ENCODE assay signal across 8 mouse cellular contexts in genomic region chr3:131490143-131490908, GRCm38 (mm10). TPM values are rescaled to one million over a fixed set of nuclear protein-coding genes. Genes with fewer than 3 reads are reported as not detected.
DNase-seq lines count a peak whose midpoint lies in the region; ATAC-seq and TF ChIP-seq lines count a peak whose summit lies in the region.

No protein-coding gene starts in this region.

- H3K4me3 ChIP-seq in embryonic facial prominence, embryonic 11.5 days (ENCODE audit: low read depth, low read length), result peak overlapping the region; percentile 71
- peak overlapping the region; percentile 65 for H3K4me3 ChIP-seq in liver, adult 2 months (ENCODE audit: insufficient read depth, low read depth, low read length)
- peak overlapping the region; percentile 61 for H3K4me3 ChIP-seq in midbrain, postnatal 0 days (ENCODE audit: low read depth, low read length)
- peak overlapping the region; percentile 76 for H3K4me3 ChIP-seq in stomach, postnatal 0 days (ENCODE audit: low read depth, low read length)

- peak overlapping the region; percentile 71 for H3K9ac ChIP-seq in embryonic facial prominence, embryonic 11.5 days (replicated peaks; ENCODE audit: low read length)
- H3K9ac ChIP-seq in liver, adult 2 months (ENCODE audit: low read depth, low read length), result peak overlapping the region; percentile 98
- peak overlapping the region; percentile 59 for H3K9ac ChIP-seq in midbrain, postnatal 0 days (replicated peaks; ENCODE audit: low read length, poor library complexity, severe bottlenecking)
- peak overlapping the region; percentile 72 for H3K9ac ChIP-seq in stomach, postnatal 0 days (ENCODE audit: low read length)

- H3K4me1 ChIP-seq in embryonic facial prominence, embryonic 11.5 days (ENCODE audit: control insufficient read depth, insufficient read depth, low read length), result peaks cover 2% of the 10 kb centered on the region; the same call in 1 of the 2 replicates
- peaks cover 20% of the 10 kb centered on the region for H3K4me1 ChIP-seq in liver, adult 2 months (ENCODE audit: control insufficient read depth, insufficient read depth, low read length)
- H3K4me1 ChIP-seq in midbrain, postnatal 0 days (ENCODE audit: insufficient read depth, low read length), result no peaks in the 10 kb centered on the region
- H3K4me1 ChIP-seq in stomach, postnatal 0 days (replicated peaks; ENCODE audit: control insufficient read depth, insufficient read depth), result no peaks in the 10 kb centered on the region

- H3K36me3 ChIP-seq in embryonic facial prominence, embryonic 11.5 days (replicated peaks; ENCODE audit: control insufficient read depth, insufficient read depth, low read depth, low read length), result no peaks in the 10 kb centered on the region
- H3K36me3 ChIP-seq in liver, adult 2 months (ENCODE audit: control insufficient read depth, insufficient read depth, low read length), result no peaks in the 10 kb centered on the region
- H3K36me3 ChIP-seq in midbrain, postnatal 0 days (ENCODE audit: insufficient read depth, low read length), result no peaks in the 10 kb centered on the region
- H3K36me3 ChIP-seq in stomach, postnatal 0 days (ENCODE audit: control insufficient read depth, insufficient read depth, low read length), result no peaks in the 10 kb centered on the region

- peak; percentile 21 for TF ChIP-seq EP300 in stomach, postnatal 0 days (optimal IDR thresholded peaks at IDR 0.05)

- H3K79me2 ChIP-seq in liver, adult 2 months (ENCODE audit: control insufficient read depth, insufficient read depth, low read length), result peaks cover 10% of the 10 kb centered on the region; the same call in 1 of the 2 replicates

- no peak overlapping the region for H3K27ac ChIP-seq in embryonic facial prominence, embryonic 11.5 days (replicated peaks; ENCODE audit: low read depth, low read length)
- H3K27ac ChIP-seq in liver, adult 2 months (replicated peaks; ENCODE audit: insufficient read depth, low read depth, low read length), result peak overlapping the region; percentile 92
- no peak overlapping the region for H3K27ac ChIP-seq in midbrain, postnatal 0 days (ENCODE audit: low read depth, low read length)
- H3K27ac ChIP-seq in stomach, postnatal 0 days (replicated peaks), result peak overlapping the region; percentile 91

- H3K4me2 ChIP-seq in embryonic facial prominence, embryonic 11.5 days (ENCODE audit: low read depth, low read length), result peak overlapping the region; percentile 99
- H3K4me2 ChIP-seq in midbrain, postnatal 0 days (ENCODE audit: low read depth, low read length, poor library complexity, severe bottlenecking), result peak overlapping the region; percentile 98
- peak overlapping the region; percentile 79 for H3K4me2 ChIP-seq in stomach, postnatal 0 days (replicated peaks; ENCODE audit: low read depth)

- WGBS in embryonic facial prominence, embryonic 11.5 days, result under 1% methylated on average over 70 of the region's 78 CpGs
- under 1% methylated on average over 68 of the region's 78 CpGs for WGBS in liver, adult 2 months
- WGBS in midbrain, postnatal 0 days, result under 1% methylated on average over 70 of the region's 78 CpGs
- 0% methylated on average over 63 of the region's 78 CpGs for WGBS in stomach, postnatal 0 days

- TF ChIP-seq POLR2A in liver, adult 2 months (IDR thresholded peaks at IDR 0.05; ENCODE audit: extremely low read depth, insufficient read depth, low read length), result peak; percentile 63; the same call in 1 of the 2 replicates

- peak; percentile 83 for ATAC-seq in embryonic facial prominence, embryonic 11.5 days (replicated peaks; ENCODE audit: insufficient number of reproducible peaks, low FRiP score, low TSS enrichment, low read depth)
- peak; percentile 89 for ATAC-seq in midbrain, postnatal 0 days (ENCODE audit: low FRiP score)
- ATAC-seq in stomach, postnatal 0 days (ENCODE audit: low FRiP score, low TSS enrichment), result peak; percentile 95

- peaks cover 14% of the 10 kb centered on the region for H3K27me3 ChIP-seq in embryonic facial prominence, embryonic 11.5 days (ENCODE audit: control insufficient read depth, insufficient read depth, low read length)
- no peaks in the 10 kb centered on the region for H3K27me3 ChIP-seq in liver, adult 2 months (ENCODE audit: control insufficient read depth, insufficient read depth, low read length)
- H3K27me3 ChIP-seq in midbrain, postnatal 0 days (ENCODE audit: insufficient read depth, low read length), result peaks cover 10% of the 10 kb centered on the region; the same call in 1 of the 2 replicates
- no peaks in the 10 kb centered on the region for H3K27me3 ChIP-seq in stomach, postnatal 0 days (ENCODE audit: control insufficient read depth, insufficient read depth, low read length)

- no peak for TF ChIP-seq CTCF in liver, adult 2 months (IDR thresholded peaks at IDR 0.05; ENCODE audit: low read depth, low read length)
- no peak for TF ChIP-seq CTCF in midbrain, postnatal 0 days (IDR thresholded peaks at IDR 0.05)
- TF ChIP-seq CTCF in stomach, postnatal 0 days (IDR thresholded peaks at IDR 0.05; ENCODE audit: low read depth), result no peak

- peak; percentile 26 for DNase-seq in layer of hippocampus, adult 11-12 months (ENCODE audit: low spot score)
- DNase-seq in layer of hippocampus, adult 9-10 months (ENCODE audit: low spot score), result no peak
- peak; percentile 69 for DNase-seq in embryonic facial prominence, embryonic 11.5 days (ENCODE audit: low spot score)
- DNase-seq in heart, adult 9 months (ENCODE audit: low spot score in 2 of 2), result peak; percentile 71 to 74
- peak; percentile 75 for DNase-seq in kidney, adult 9 months
- peak; percentile 70 for DNase-seq in liver, adult 2 months (ENCODE audit: extremely low read depth, low read depth, low spot score)
- DNase-seq in midbrain, postnatal 0 days (ENCODE audit: low spot score), result peak; percentile 20
- peak; percentile 95 for DNase-seq in stomach, postnatal 0 days (ENCODE audit: low spot score)

- no peaks in the 10 kb centered on the region for H3K9me3 ChIP-seq in embryonic facial prominence, embryonic 11.5 days (replicated peaks; ENCODE audit: control insufficient read depth, low read length)
- H3K9me3 ChIP-seq in midbrain, postnatal 0 days (ENCODE audit: low read length), result no peaks in the 10 kb centered on the region
- no peaks in the 10 kb centered on the region for H3K9me3 ChIP-seq in stomach, postnatal 0 days (ENCODE audit: control insufficient read depth, low read length)

RNA-seq across cellular contexts. Expression of gene Sgms2, which starts 0.9 kb away (rescaled TPM):
- 0.46 and 2.0 TPM in 2 replicates for polyA plus RNA-seq in embryonic facial prominence, embryonic 11.5 days (2014; fragmentation: Nextera tagmentation; extraction: Ambion mirVana)
- 35.8 and 56.6 TPM in 2 replicates for total RNA-seq in liver, adult 2 months (2014; rRNA removed)
- 9.9 and 11.8 TPM in 2 replicates for polyA plus RNA-seq in liver, adult 2 months (2012; rRNA removed)
- total RNA-seq in midbrain, postnatal 0 days (2014; rRNA removed), result 6.0 and 10.6 TPM in 2 replicates
- 1.5 and 1.9 TPM in 2 replicates for polyA plus RNA-seq in midbrain, postnatal 0 days (2015; fragmentation: Nextera tagmentation; extraction: Ambion mirVana)
- 9.1 and 10.8 TPM in 2 replicates for polyA plus RNA-seq in stomach, postnatal 0 days (2015; fragmentation: Nextera tagmentation; extraction: Ambion mirVana)

Comparison
In these comparisons a context has a peak if more than half of its experiments do, and no peak if none do; other contexts are left out.
1. H3K27ac ChIP-seq: peak in liver, adult 2 months (single experiment) and stomach, postnatal 0 days (single experiment); none in embryonic facial prominence, embryonic 11.5 days (single experiment) and midbrain, postnatal 0 days (single experiment).
2. Peak in every context shown above with its lines, with median percentiles within 50 percentile points of each other: ATAC-seq, H3K4me2 ChIP-seq, H3K4me3 ChIP-seq and H3K9ac ChIP-seq.